In genomic region chr5:121972680-121973192, GRCm38 (mm10) we compare ENCODE assay signal across 8 mouse cellular contexts.
DNase-seq lines count a peak whose midpoint lies in the region; TF ChIP-seq lines count a peak whose summit lies in the region.

No protein-coding gene starts in this region.

- H3K27ac ChIP-seq in gastrocnemius, adult 2 months, result no peak overlapping the region
- H3K27ac ChIP-seq in embryonic facial prominence, embryonic 10.5 days (replicated peaks), result peak overlapping the region; percentile 63

- intact Hi-C loops in gastrocnemius, adult 2 months (cut with DNase I), result no loop called here
- intact Hi-C loops in heart, postnatal 14 days (cut with DNase I), result no loop called here

- no peaks in the 10 kb centered on the region for H3K27me3 ChIP-seq in E14TG2a.4 (ENCODE audit: insufficient read depth, low read length)
- no peaks in the 10 kb centered on the region for H3K27me3 ChIP-seq in embryonic facial prominence, embryonic 10.5 days (replicated peaks; ENCODE audit: low read depth, poor library complexity, severe bottlenecking)

- DNase-seq in gastrocnemius, adult 2 months, result no peak
- no peak for DNase-seq in gastrocnemius, adult 18-20 months (ENCODE audit: low spot score)
- peak; percentile 55 for DNase-seq in embryonic facial prominence, embryonic 10.5 days (ENCODE audit: low spot score)
- peak; percentile 13 to 41 for DNase-seq in lung, postnatal 4 days
- DNase-seq in right cerebral cortex, postnatal 25 days, result no peak
- DNase-seq in layer of hippocampus, adult 11-12 months (ENCODE audit: low spot score), result no peak
- no peak for DNase-seq in heart, postnatal 14 days

- peak overlapping the region; percentile 24; the same call in 1 of the 2 replicates for H3K4me3 ChIP-seq in gastrocnemius, adult 2 months
- peak overlapping the region; percentile 29; the same call in 1 of the 2 replicates for H3K4me3 ChIP-seq in E14TG2a.4 (replicated peaks; ENCODE audit: low read length)
- H3K4me3 ChIP-seq in embryonic facial prominence, embryonic 10.5 days, result no peak overlapping the region

- WGBS in embryonic facial prominence, embryonic 10.5 days, result 69% methylated on average over 23 of the region's 23 CpGs

- peaks cover 5% of the 10 kb centered on the region; the same call in 1 of the 2 replicates for H3K9me3 ChIP-seq in E14TG2a.4 (ENCODE audit: low read length)
- H3K9me3 ChIP-seq in embryonic facial prominence, embryonic 10.5 days, result 0 out of 2 replicates have a peak, but pooled peaks cover 5% of the 10 kb centered on the region

- peaks cover 17% of the 10 kb centered on the region for H3K4me1 ChIP-seq in E14TG2a.4 (replicated peaks; ENCODE audit: low read depth, low read length)
- H3K4me1 ChIP-seq in embryonic facial prominence, embryonic 10.5 days, result peaks cover 20% of the 10 kb centered on the region

- no peaks in the 10 kb centered on the region for H3K36me3 ChIP-seq in E14TG2a.4 (ENCODE audit: insufficient read depth, low read length)
- peaks cover 10% of the 10 kb centered on the region for H3K36me3 ChIP-seq in embryonic facial prominence, embryonic 10.5 days (replicated peaks)

- no peak for TF ChIP-seq CTCF in gastrocnemius, adult 2 months (IDR thresholded peaks at IDR 0.05)
- no peak for TF ChIP-seq CTCF in E14TG2a.4 (conservative IDR thresholded peaks at IDR 0.05; ENCODE audit: low read length)

Comparison
In these comparisons a context has a peak if more than half of its experiments do, and no peak if none do; other contexts are left out.
1. DNase-seq: peak in embryonic facial prominence, embryonic 10.5 days (single experiment) and lung, postnatal 4 days (2 of 2); none in gastrocnemius, adult 2 months (single experiment), gastrocnemius, adult 18-20 months (single experiment), right cerebral cortex, postnatal 25 days (single experiment), layer of hippocampus, adult 11-12 months (single experiment) and heart, postnatal 14 days (0 of 2).